Mouse (Mus musculus): ENCODE data around the gene Orc3.

DNA sequence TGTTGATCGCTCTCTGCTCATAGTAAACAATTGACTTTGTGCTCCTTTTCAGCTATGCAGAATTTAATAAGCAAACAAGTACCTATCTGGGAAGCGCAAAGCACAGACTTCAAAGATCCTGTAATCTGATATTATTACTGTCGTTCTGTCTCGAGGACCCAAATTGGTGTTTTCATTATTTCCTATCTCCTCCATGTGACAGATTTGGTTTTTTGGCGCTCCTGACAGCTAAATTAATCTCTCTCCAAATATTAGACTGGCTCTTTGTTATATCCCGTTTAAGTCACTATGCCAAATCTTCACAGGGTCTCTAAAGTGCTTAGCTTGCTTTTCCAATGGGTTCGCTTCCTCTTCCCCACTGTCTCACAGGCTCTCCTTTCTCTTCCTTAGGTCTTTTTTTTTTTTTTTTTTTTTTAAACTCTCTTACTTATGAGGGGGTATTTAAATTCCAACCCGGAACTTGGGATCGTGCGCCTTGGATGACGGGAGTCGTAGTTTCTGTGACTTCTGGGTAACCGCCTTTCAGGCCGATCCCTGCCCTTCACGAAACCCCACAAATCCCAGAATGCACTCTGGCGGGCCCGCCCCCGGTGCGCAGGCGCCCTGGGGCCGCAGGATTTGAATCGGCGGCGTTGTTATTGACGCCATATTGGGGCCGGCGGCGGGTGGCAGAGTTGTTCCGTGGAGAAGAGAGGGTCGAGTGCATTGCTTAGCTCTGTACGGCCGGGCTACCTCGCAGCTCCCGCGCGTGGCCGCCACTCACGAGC is 64.6 kb downstream of the Orc3 start:
- TF ChIP-seq POLR2A (IDR thresholded peaks at IDR 0.05; ENCODE audit: borderline replicate concordance, insufficient read depth, low read length) (peak; percentile 60), CTCF (IDR thresholded peaks at IDR 0.05; ENCODE audit: borderline replicate concordance, insufficient read depth, low read depth, low read length) (no peak)
